Mouse (Mus musculus) liver, embryonic 14.5 days (tissue): ENCODE data around the gene Trim30a. TPM values are rescaled to one million over a fixed set of nuclear protein-coding genes. Genes with fewer than 3 reads are reported as not detected.
A peak's percentile ranks its signal among the peaks of the same experiment; 100 is the strongest.

Source experiments
- ATAC-seq: fragments of 200-750 bp; cut with Nextera tagmentation; 2 replicates; pipeline ENCODE4 v1.8.0; 2017; ENCODE audit warnings: moderate number of reproducible peaks, mild to moderate bottlenecking, moderate library complexity; ENCODE audit not compliant: insufficient read depth
- DNase-seq, 3 experiments: peaks; one replicate each; pipeline ENCODE4 v3.0.0-alpha.2; 2012 to 2013; ENCODE audit warnings: low read depth in 3 of 3, low spot score in 3 of 3
- H3K27ac ChIP-seq: fragments of 300-500 bp; sonication (generic); 2 replicates; pipeline ENCODE4 v1.5.1; 2014; ENCODE audit warnings: moderate library complexity, mild to moderate bottlenecking, control low read depth, inconsistent platforms
- H3K27me3 ChIP-seq: fragments of 300-500 bp; sonication (generic); 2 replicates; pipeline ENCODE4 v1.6.1; 2014; ENCODE audit warnings: mild to moderate bottlenecking, low read length, moderate library complexity; ENCODE audit not compliant: control insufficient read depth, insufficient read depth
- H3K36me3 ChIP-seq: fragments of 300-500 bp; sonication (generic); replicated peaks from 2 replicates; pipeline ENCODE4 v1.6.1; 2014; ENCODE audit warnings: low read depth; ENCODE audit not compliant: control insufficient read depth, insufficient read depth
- H3K4me1 ChIP-seq, 2 experiments: fragments of 200-500 bp in 1 of 2; fragments of 300-500 bp in 1 of 2; sonication (generic) in 1 of 2; replicated peaks; 2 replicates each; pipeline ENCODE4 v1.6.1; 2012 to 2014; ENCODE audit warnings: antibody characterized with exemption in 1 of 2, inconsistent platforms in 1 of 2, low read length in 1 of 2; ENCODE audit not compliant: control insufficient read depth in 2 of 2, insufficient read depth in 2 of 2
- H3K4me2 ChIP-seq: fragments of 300-500 bp; sonication (generic); 2 replicates; pipeline ENCODE4 v1.6.1; 2014; ENCODE audit warnings: low read depth, mild to moderate bottlenecking, control low read depth, moderate library complexity
- H3K4me3 ChIP-seq, 2 experiments: fragments of 200-500 bp in 1 of 2; fragments of 300-500 bp in 1 of 2; sonication (generic) in 1 of 2; 2 replicates each; pipeline ENCODE4 v1.5.1; 2012 to 2014; ENCODE audit warnings: low read depth in 2 of 2, low read length in 2 of 2, mild to moderate bottlenecking in 2 of 2, control low read depth in 1 of 2, inconsistent platforms in 1 of 2, moderate library complexity in 1 of 2; ENCODE audit not compliant: insufficient read depth in 1 of 2
- H3K9ac ChIP-seq: fragments of 300-500 bp; sonication (generic); replicated peaks from 2 replicates; pipeline ENCODE4 v1.6.1; 2014; ENCODE audit warnings: mild to moderate bottlenecking, control low read depth, moderate library complexity
- H3K9me3 ChIP-seq: fragments of 300-500 bp; sonication (generic); 2 replicates; pipeline ENCODE4 v1.6.1; 2016; ENCODE audit warnings: low read length, mixed read lengths; ENCODE audit not compliant: control insufficient read depth
- CTCF ChIP-seq: IDR thresholded peaks from 2 replicates; pipeline ENCODE4 v1.5.1; 2016; ENCODE audit warnings: antibody characterized with exemption, low read depth, control low read depth
- EP300 ChIP-seq: IDR thresholded peaks from 2 replicates; pipeline ENCODE4 v1.6.1; 2016; ENCODE audit warnings: antibody characterized with exemption, low read depth
- WGBS: fragments of 180-500 bp; shearing (Covaris S2); extraction: QIAGEN DNeasy Blood & Tissue Kit; methylation state at CpG from one replicate; pipeline ENCODE4 v1.1.7; 2014; ENCODE audit not compliant: insufficient replicate concordance; 5-methylcytosine and 5-hydroxymethylcytosine counted together
- polyA plus RNA-seq, 2 experiments: library from polyadenylated mRNA; depleted of rRNA in 1 of 2; stranded (reverse) in 1 of 2; unstranded in 1 of 2; fragments of >200 nt; fragmentation: Nextera tagmentation in 1 of 2; extraction: Ambion mirVana in 1 of 2; gene quantifications; 2 replicates each; pipeline versions ENCODE4 v1.2.1 to v1.2.3; 2012 to 2014

Gene Trim30a
- polyA plus RNA-seq, 2 experiments: 1.5 to 1.9 TPM

- no peak within 1 kb of the TSS for H3K27ac ChIP-seq
- no peak within 1 kb of the TSS for H3K4me2 ChIP-seq
- H3K27me3 ChIP-seq: no peaks in the 10 kb centered on the region
- WGBS: 45% methylated on average over 1 of the region's 1 CpGs
- DNase-seq: peak in 1 of 3 experiments; percentile 10
- no peak for TF ChIP-seq EP300
- peak; percentile 30; the same call in 1 of the 2 replicates for TF ChIP-seq CTCF
- ATAC-seq: peak; percentile 47; the same call in 1 of the 2 replicates
- H3K4me3 ChIP-seq: no peak within 1 kb of the TSS
- H3K9ac ChIP-seq: no peak within 1 kb of the TSS
- H3K36me3 ChIP-seq: no peaks in the 10 kb centered on the region
- H3K9me3 ChIP-seq: no peaks in the 10 kb centered on the region
- H3K4me1 ChIP-seq: no peaks in the 10 kb centered on the region
These were observed 95.1 kb downstream of the Trim30a start, which contains the start of gene Trim30b for GRCm38 (mm10) chr7:104369736-104370414. TSS of gene Trim30b (minus strand) at chr7:104369884.

GRCm38 (mm10) chr7:104366339-104366738 lies 98.7 kb downstream of the Trim30a start:
- Histone ChIP-seq H3K4me2 (no peak overlapping the region), H3K9me3 (no peaks in the 10 kb centered on the region), H3K27ac (no peak overlapping the region), H3K9ac (no peak overlapping the region), H3K27me3 (no peaks in the 10 kb centered on the region), H3K36me3 (no peaks in the 10 kb centered on the region), H3K4me1 (no peaks in the 10 kb centered on the region), H3K4me3 (no peak overlapping the region)
- no peak for DNase-seq
- TF ChIP-seq CTCF (no peak), EP300 (no peak)
- ATAC-seq: no peak

Other genes starting within 250 kb of the Trim30a start
- gene Trim6, start 246.4 kb downstream of the Trim30a start, polyA plus RNA-seq (2012; rRNA removed): 0.38 and 0.43 TPM in 2 replicates
- 0.28 and 0.44 TPM in 2 replicates for gene Trim6, start 246.4 kb downstream of the Trim30a start, polyA plus RNA-seq (2014; fragmentation: Nextera tagmentation; extraction: Ambion mirVana)
- 1.1 and 1.4 TPM in 2 replicates for gene Trim34a, start 220.7 kb downstream of the Trim30a start, polyA plus RNA-seq (2012; rRNA removed)
- 1.3 and 1.7 TPM in 2 replicates for gene Trim34a, start 220.7 kb downstream of the Trim30a start, polyA plus RNA-seq (2014; fragmentation: Nextera tagmentation; extraction: Ambion mirVana)
- gene Trim5, start 177.1 kb downstream of the Trim30a start, polyA plus RNA-seq (2012; rRNA removed): 0.17 and 0.28 TPM in 2 replicates
- gene Trim5, start 177.1 kb downstream of the Trim30a start, polyA plus RNA-seq (2014; fragmentation: Nextera tagmentation; extraction: Ambion mirVana): 0.22 and 0.23 TPM in 2 replicates
- 2.0 and 2.4 TPM in 2 replicates for gene Trim12a, start 149.7 kb downstream of the Trim30a start, polyA plus RNA-seq (2012; rRNA removed)
- gene Trim12a, start 149.7 kb downstream of the Trim30a start, polyA plus RNA-seq (2014; fragmentation: Nextera tagmentation; extraction: Ambion mirVana): 2.3 and 2.8 TPM in 2 replicates
- 0.01 and 0.02 TPM in 2 replicates for gene Trim34b, start 135.7 kb downstream of the Trim30a start, polyA plus RNA-seq (2012; rRNA removed)
- gene Trim34b, start 135.7 kb downstream of the Trim30a start, polyA plus RNA-seq (2014; fragmentation: Nextera tagmentation; extraction: Ambion mirVana): not detected in 2 replicates
- gene Trim12c, start 111.8 kb downstream of the Trim30a start, polyA plus RNA-seq (2012; rRNA removed): 1.0 and 1.7 TPM in 2 replicates
- 0.52 and 0.61 TPM in 2 replicates for gene Trim12c, start 111.8 kb downstream of the Trim30a start, polyA plus RNA-seq (2014; fragmentation: Nextera tagmentation; extraction: Ambion mirVana)
- gene Trim30b, start 95.3 kb downstream of the Trim30a start, polyA plus RNA-seq (2012; rRNA removed): 0.10 and 0.19 TPM in 2 replicates
- gene Trim30b, start 95.3 kb downstream of the Trim30a start, polyA plus RNA-seq (2014; fragmentation: Nextera tagmentation; extraction: Ambion mirVana): 0.09 and 0.27 TPM in 2 replicates
- gene Trim30c, start 64.4 kb downstream of the Trim30a start, polyA plus RNA-seq (2012; rRNA removed): 0.10 and 0.19 TPM in 2 replicates
- gene Trim30c, start 64.4 kb downstream of the Trim30a start, polyA plus RNA-seq (2014; fragmentation: Nextera tagmentation; extraction: Ambion mirVana): 0.15 and 0.20 TPM in 2 replicates
- gene Trim30d, start 42.7 kb upstream of the Trim30a start, polyA plus RNA-seq (2012; rRNA removed): 0.28 and 0.58 TPM in 2 replicates
- 0.48 and 0.53 TPM in 2 replicates for gene Trim30d, start 42.7 kb upstream of the Trim30a start, polyA plus RNA-seq (2014; fragmentation: Nextera tagmentation; extraction: Ambion mirVana)
- not detected in 2 replicates for gene Olfr651, start 84.9 kb upstream of the Trim30a start, polyA plus RNA-seq (2012; rRNA removed)
- gene Olfr651, start 84.9 kb upstream of the Trim30a start, polyA plus RNA-seq (2014; fragmentation: Nextera tagmentation; extraction: Ambion mirVana): not detected in 2 replicates
- not detected in 2 replicates for gene Olfr652, start 95.7 kb upstream of the Trim30a start, polyA plus RNA-seq (2012; rRNA removed)
- not detected in 2 replicates for gene Olfr652, start 95.7 kb upstream of the Trim30a start, polyA plus RNA-seq (2014; fragmentation: Nextera tagmentation; extraction: Ambion mirVana)
- gene Olfr653, start 112.1 kb upstream of the Trim30a start, polyA plus RNA-seq (2012; rRNA removed): not detected in 2 replicates
- not detected in 2 replicates for gene Olfr653, start 112.1 kb upstream of the Trim30a start, polyA plus RNA-seq (2014; fragmentation: Nextera tagmentation; extraction: Ambion mirVana)
- gene Olfr654, start 121.8 kb upstream of the Trim30a start, polyA plus RNA-seq (2012; rRNA removed): not detected in 2 replicates
- not detected in 2 replicates for gene Olfr654, start 121.8 kb upstream of the Trim30a start, polyA plus RNA-seq (2014; fragmentation: Nextera tagmentation; extraction: Ambion mirVana)
- gene Olfr655, start 136.6 kb upstream of the Trim30a start, polyA plus RNA-seq (2012; rRNA removed): not detected in 2 replicates
- gene Olfr655, start 136.6 kb upstream of the Trim30a start, polyA plus RNA-seq (2014; fragmentation: Nextera tagmentation; extraction: Ambion mirVana): not detected in 2 replicates
- gene Olfr656, start 148.8 kb upstream of the Trim30a start, polyA plus RNA-seq (2012; rRNA removed): not detected in 2 replicates
- not detected in 2 replicates for gene Olfr656, start 148.8 kb upstream of the Trim30a start, polyA plus RNA-seq (2014; fragmentation: Nextera tagmentation; extraction: Ambion mirVana)
- gene Olfr657, start 159.6 kb upstream of the Trim30a start, polyA plus RNA-seq (2012; rRNA removed): not detected in 2 replicates
- gene Olfr657, start 159.6 kb upstream of the Trim30a start, polyA plus RNA-seq (2014; fragmentation: Nextera tagmentation; extraction: Ambion mirVana): not detected in 2 replicates
- gene Olfr658, start 182.1 kb upstream of the Trim30a start, polyA plus RNA-seq (2012; rRNA removed): not detected in 2 replicates
- gene Olfr658, start 182.1 kb upstream of the Trim30a start, polyA plus RNA-seq (2014; fragmentation: Nextera tagmentation; extraction: Ambion mirVana): not detected in 2 replicates
- gene Olfr659, start 201.6 kb upstream of the Trim30a start, polyA plus RNA-seq (2012; rRNA removed): not detected in 2 replicates
- not detected in 2 replicates for gene Olfr659, start 201.6 kb upstream of the Trim30a start, polyA plus RNA-seq (2014; fragmentation: Nextera tagmentation; extraction: Ambion mirVana)
- gene Olfr661, start 221.3 kb upstream of the Trim30a start, polyA plus RNA-seq (2012; rRNA removed): not detected in 2 replicates
- not detected in 2 replicates for gene Olfr661, start 221.3 kb upstream of the Trim30a start, polyA plus RNA-seq (2014; fragmentation: Nextera tagmentation; extraction: Ambion mirVana)